Mouse (Mus musculus) neutrophil, adult 83 days (primary cell): ENCODE results near the gene Ruvbl2. TPM values are rescaled to one million over a fixed set of nuclear protein-coding genes. Genes with fewer than 3 reads are reported as not detected.

Source experiments
- total RNA-seq, 2 experiments: library from RNA; stranded (reverse); gene quantifications; one replicate each; pipeline ENCODE4 v1.2.4; 2023

Gene Ruvbl2
- total RNA-seq = 10 to 100 TPM; 39.6 to 42.2 TPM

GRCm38 (mm10) chr7:45437521-45438276 is at the start of gene Ruvbl2:
Gene Ruvbl2 (minus strand): TSS chr7:45438096.

GRCm38 (mm10) chr7:45486761-45487415 is 49.0 kb upstream of the Ruvbl2 start, which contains the start of gene Gm45808:
Gene Gm45808 (minus strand): TSS chr7:45486811.

DNA sequence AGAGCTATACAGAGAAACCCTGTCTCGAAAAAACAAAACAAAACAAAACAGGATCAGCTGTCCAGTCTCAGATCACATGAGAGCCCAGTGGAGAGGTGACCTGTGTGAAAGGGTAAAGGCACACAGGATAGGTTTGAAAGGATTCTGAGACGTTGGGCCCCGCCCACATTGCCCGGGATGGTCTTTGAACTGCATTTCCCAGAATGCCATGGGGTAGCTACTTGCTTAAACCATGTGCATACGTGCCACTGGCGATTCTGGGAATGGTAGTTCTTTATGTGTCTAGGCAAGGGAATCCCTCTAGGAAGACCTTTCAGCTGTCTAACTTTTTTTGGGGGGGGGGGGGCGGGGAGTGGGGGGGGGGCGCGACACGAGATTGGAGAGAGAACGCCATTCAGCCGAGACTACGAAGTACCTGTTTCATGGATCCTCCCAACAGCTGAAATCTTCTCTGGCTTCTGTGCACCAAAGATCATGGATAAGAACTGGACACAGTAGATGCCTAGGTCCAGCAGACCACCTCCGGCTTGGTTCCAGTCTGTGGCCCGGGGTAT is 43.6 kb upstream of the Ruvbl2 start, which contains the start of gene Tulp2:
Tulp2 (plus strand) TSS at position 504 of the 554 bp plus-strand sequence.

GRCm38 (mm10) chr7:45466283-45467089 is 28.6 kb upstream of the Ruvbl2 start, which contains the start of gene Bax:
Gene Bax (minus strand): TSS chr7:45466898.

GRCm38 (mm10) chr7:45459564-45460140 is 21.8 kb upstream of the Ruvbl2 start, which contains the start of gene Ftl1:
Gene Ftl1 (minus strand): TSS chr7:45459884.

GRCm38 (mm10) chr7:45434203-45435015 is 3.5 kb downstream of the Ruvbl2 start, which contains the start of gene Gys1:
Gene Gys1 (plus strand): TSS chr7:45434844.

GRCm38 (mm10) chr7:45420615-45420919 is 17.3 kb downstream of the Ruvbl2 start, which contains the start of gene Lhb:
Gene Lhb (plus strand): TSS chr7:45420820.

DNA sequence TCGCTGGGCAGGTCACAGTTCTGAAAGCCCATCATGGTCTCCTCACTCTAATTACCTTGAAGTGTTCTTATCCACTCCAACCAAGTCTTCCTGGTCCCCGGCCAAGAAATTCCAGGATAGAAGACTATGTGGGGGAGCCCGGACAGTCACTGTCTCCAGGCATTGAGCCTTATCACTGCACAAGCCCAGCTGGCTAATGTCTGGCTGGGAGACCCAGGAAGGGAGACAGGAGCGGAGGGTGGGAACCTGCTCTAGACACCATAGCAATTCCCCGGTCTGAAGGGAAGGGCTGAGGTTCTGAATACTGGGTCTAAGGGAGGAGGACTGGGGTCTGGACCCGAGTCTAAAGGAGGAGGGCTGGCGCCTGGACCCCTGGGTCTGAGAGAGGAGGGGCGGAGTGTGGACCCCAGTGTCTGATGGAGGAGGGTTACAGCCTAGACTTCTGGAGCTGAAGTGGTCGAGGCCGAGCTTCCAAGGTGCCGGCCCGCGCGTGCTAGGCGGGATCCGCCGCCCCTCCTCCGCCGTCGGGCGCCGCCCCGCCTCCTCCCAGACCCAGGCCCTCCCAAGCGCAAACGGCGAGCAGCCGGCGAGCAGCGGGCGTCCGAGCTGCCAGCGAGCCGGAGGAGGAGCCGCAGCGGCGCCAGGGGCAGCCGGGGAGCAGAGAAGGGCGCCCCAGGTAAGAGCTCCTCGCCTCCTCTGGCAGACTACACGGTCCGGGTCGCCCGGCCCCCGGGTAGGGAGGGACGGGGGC is 24.6 kb downstream of the Ruvbl2 start, which contains the start of gene Ntf5:
Ntf5 (plus strand) TSS at position 583 of the 751 bp plus-strand sequence.

GRCm38 (mm10) chr7:45405091-45406075 is 32.5 kb downstream of the Ruvbl2 start, which contains the start of gene Kcna7:
Gene Kcna7 (plus strand): TSS chr7:45405653.

GRCm38 (mm10) chr7:45395578-45396336 is 42.1 kb downstream of the Ruvbl2 start, which contains the start of gene Snrnp70:
Gene Snrnp70 (minus strand): TSS chr7:45395742.

Other genes with a start within 250 kb of the Ruvbl2 start
- gene Ccdc155, start 233.2 kb downstream of the Ruvbl2 start, total RNA-seq = not detected
- gene Dkkl1, start 225.9 kb downstream of the Ruvbl2 start, total RNA-seq = 1 to 10 TPM; 1.0 to 1.3 TPM
- gene Tead2, start 222.3 kb downstream of the Ruvbl2 start, total RNA-seq = not detected
- 100 to 1,000 TPM; 297 to 345 TPM for gene Cd37, start 199.0 kb downstream of the Ruvbl2 start, total RNA-seq
- gene Slc6a16, start 197.0 kb downstream of the Ruvbl2 start, total RNA-seq = under 1 TPM; 0.57 to 0.59 TPM
- gene Slc6a21, start 160.6 kb downstream of the Ruvbl2 start, total RNA-seq = under 1 TPM in 1 of 2 experiments, not detected in 1; 0.24 TPM
- gene Trpm4, start 104.3 kb downstream of the Ruvbl2 start, total RNA-seq = 1 to 10 TPM; 2.3 to 4.8 TPM
- under 1 TPM in 1 of 2 experiments, not detected in 1; 0.68 TPM for gene Hrc, start 102.8 kb downstream of the Ruvbl2 start, total RNA-seq
- under 1 TPM in 1 of 2 experiments, not detected in 1; 0.31 TPM for gene Ppfia3, start 71.1 kb downstream of the Ruvbl2 start, total RNA-seq
- gene Lin7b, start 67.5 kb downstream of the Ruvbl2 start, total RNA-seq = under 1 TPM in 1 of 2 experiments, not detected in 1; 0.66 TPM
- 100 to 1,000 TPM; 256 to 279 TPM for gene Snrnp70, start 42.4 kb downstream of the Ruvbl2 start, total RNA-seq
- gene Kcna7, start 32.4 kb downstream of the Ruvbl2 start, total RNA-seq = not detected
- not detected for gene Ntf5, start 24.4 kb downstream of the Ruvbl2 start, total RNA-seq
- gene Lhb, start 17.3 kb downstream of the Ruvbl2 start, total RNA-seq = not detected
- 10 to 100 TPM; 58.1 to 59.5 TPM for gene Gys1, start 3.3 kb downstream of the Ruvbl2 start, total RNA-seq
- 1,000 to 10,000 TPM; 1,390 to 1,483 TPM for gene Ftl1, start 21.8 kb upstream of the Ruvbl2 start, total RNA-seq
- gene Bax, start 28.8 kb upstream of the Ruvbl2 start, total RNA-seq = 10 to 100 TPM; 42.0 to 45.1 TPM
- gene Tulp2, start 43.8 kb upstream of the Ruvbl2 start, total RNA-seq = not detected
- 1 to 10 TPM; 1.2 to 2.5 TPM for gene Gm45808, start 48.7 kb upstream of the Ruvbl2 start, total RNA-seq
- 1 to 10 TPM; 5.9 to 6.1 TPM for gene Dhdh, start 50.7 kb upstream of the Ruvbl2 start, total RNA-seq
- 100 to 1,000 TPM; 111 to 114 TPM for gene Nucb1, start 72.3 kb upstream of the Ruvbl2 start, total RNA-seq
- gene Ppp1r15a, start 88.2 kb upstream of the Ruvbl2 start, total RNA-seq = 100 to 1,000 TPM; 253 to 370 TPM
- gene Plekha4, start 88.2 kb upstream of the Ruvbl2 start, total RNA-seq = under 1 TPM in 1 of 2 experiments, not detected in 1; 0.15 TPM
- not detected for gene Hsd17b14, start 116.8 kb upstream of the Ruvbl2 start, total RNA-seq
- 10 to 100 TPM; 39.9 to 42.5 TPM for gene Bcat2, start 132.1 kb upstream of the Ruvbl2 start, total RNA-seq
- gene Fgf21, start 177.4 kb upstream of the Ruvbl2 start, total RNA-seq = not detected
- gene Fut1, start 179.2 kb upstream of the Ruvbl2 start, total RNA-seq = under 1 TPM in 1 of 2 experiments, not detected in 1; 0.22 TPM
- not detected for gene Izumo1, start 183.7 kb upstream of the Ruvbl2 start, total RNA-seq
- gene Rasip1, start 189.4 kb upstream of the Ruvbl2 start, total RNA-seq = 1 to 10 TPM; 1.9 to 2.0 TPM
- under 1 TPM; 0.13 to 0.73 TPM for gene Mamstr, start 201.9 kb upstream of the Ruvbl2 start, total RNA-seq
- gene Fut2, start 228.3 kb upstream of the Ruvbl2 start, total RNA-seq = not detected
- gene Ntn5, start 245.9 kb upstream of the Ruvbl2 start, total RNA-seq = not detected